Mouse (Mus musculus): ENCODE results near the gene Fxn. TPM values are rescaled to one million over a fixed set of nuclear protein-coding genes. Genes with fewer than 3 reads are reported as not detected.
"Not testable (repeated sequence)": the region's sequence is repeated elsewhere in the genome, so short reads cannot be mapped to it uniquely, and the experiment has no call there.

Fxn gene
- total RNA-seq, 2 experiments from 2014 or later = 13.4 to 14.8 TPM

GRCm38 (mm10) chr19:24251869-24252268, 28.5 kb downstream of the Fxn start:
- DNase-seq (ENCODE audit: low spot score in 2 of 2) = no peak

GRCm38 (mm10) chr19:24243340-24243739, 37.1 kb downstream of the Fxn start:
- no peak for DNase-seq (ENCODE audit: low spot score in 2 of 2)

GRCm38 (mm10) chr19:24241799-24242546, 38.4 kb downstream of the Fxn start:
- no peak for DNase-seq (ENCODE audit: low spot score in 2 of 2)

DNA sequence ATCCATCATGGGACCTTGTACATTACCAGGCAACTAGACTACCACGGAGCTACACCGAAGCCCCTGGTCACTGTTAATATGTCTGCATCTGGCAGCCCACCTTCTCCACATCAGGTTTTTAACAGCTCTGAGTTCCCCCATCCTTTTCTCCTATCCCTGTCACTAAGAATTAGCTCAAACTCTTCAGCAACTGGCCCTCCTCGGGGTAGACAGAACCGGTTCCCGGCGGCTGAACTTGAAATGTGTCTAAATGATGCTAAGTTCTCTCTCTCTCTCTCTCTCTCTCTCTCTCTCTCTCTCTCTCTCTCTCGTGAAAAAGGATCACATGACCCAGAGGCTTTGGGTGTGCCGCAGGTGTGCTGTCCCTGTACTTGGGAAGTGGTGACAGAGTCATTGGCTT, 39.1 kb downstream of the Fxn start:
- DNase-seq (ENCODE audit: low spot score in 2 of 2) = no peak

GRCm38 (mm10) chr19:24238011-24238410, 42.4 kb downstream of the Fxn start:
- DNase-seq (ENCODE audit: low spot score in 2 of 2) = no peak

DNA sequence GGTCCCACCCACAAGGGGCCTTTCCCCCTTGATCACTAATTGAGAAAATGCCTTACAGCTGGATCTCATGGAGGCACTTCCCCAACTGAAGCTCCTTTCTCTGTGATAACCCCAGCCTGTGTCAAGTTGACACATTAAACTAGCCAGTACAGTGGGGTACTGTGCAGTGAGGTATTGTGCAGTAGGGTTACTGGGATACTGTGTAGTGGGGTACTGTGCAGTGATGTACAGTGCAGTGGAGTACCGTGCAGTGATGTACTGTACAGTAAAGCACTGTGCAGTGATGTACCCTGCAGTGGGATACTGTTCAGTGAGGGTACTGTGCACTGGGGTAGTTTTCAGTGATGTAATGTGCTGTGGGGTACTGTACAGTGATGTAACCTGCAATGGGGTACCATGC, 48.0 kb downstream of the Fxn start:
- DNase-seq (ENCODE audit: low spot score in 2 of 2) = not testable (repeated sequence)

DNA sequence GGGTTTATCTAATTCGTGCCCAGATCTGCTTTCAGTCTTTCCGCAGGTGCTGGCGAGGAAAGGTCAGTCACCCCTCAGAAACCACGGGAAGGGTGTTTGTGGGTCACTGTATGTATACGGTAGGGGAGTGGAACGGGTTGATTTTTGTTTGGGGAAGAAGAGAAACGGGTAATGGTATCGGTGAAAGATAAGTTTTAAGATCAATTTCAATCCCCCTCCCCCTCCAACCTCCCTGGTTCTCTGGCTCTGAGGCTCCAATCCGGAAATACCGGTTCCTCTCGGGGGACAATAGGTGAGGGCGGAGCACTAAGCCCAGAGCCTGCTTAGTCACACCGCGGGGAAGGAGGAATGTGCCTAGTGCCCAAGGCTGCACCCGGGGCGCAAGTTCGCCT, 55.1 kb downstream of the Fxn start:
- DNase-seq (ENCODE audit: low spot score in 2 of 2) = peak; percentile 27 to 34

- peak; percentile 55 to 69 for DNase-seq (ENCODE audit: low spot score in 2 of 2)
These were observed 55.7 kb downstream of the Fxn start, which contains the start of gene Tjp2 for GRCm38 (mm10) chr19:24224500-24225304. Gene Tjp2 (minus strand): TSS chr19:24225030.

- DNase-seq (ENCODE audit: low spot score in 2 of 2) = peak; percentile 8 to 25
These were observed 56.6 kb downstream of the Fxn start for GRCm38 (mm10) chr19:24223851-24224251.

- no peak for DNase-seq (ENCODE audit: low spot score in 2 of 2)
These were observed 59.0 kb downstream of the Fxn start for GRCm38 (mm10) chr19:24221455-24221854.

DNA sequence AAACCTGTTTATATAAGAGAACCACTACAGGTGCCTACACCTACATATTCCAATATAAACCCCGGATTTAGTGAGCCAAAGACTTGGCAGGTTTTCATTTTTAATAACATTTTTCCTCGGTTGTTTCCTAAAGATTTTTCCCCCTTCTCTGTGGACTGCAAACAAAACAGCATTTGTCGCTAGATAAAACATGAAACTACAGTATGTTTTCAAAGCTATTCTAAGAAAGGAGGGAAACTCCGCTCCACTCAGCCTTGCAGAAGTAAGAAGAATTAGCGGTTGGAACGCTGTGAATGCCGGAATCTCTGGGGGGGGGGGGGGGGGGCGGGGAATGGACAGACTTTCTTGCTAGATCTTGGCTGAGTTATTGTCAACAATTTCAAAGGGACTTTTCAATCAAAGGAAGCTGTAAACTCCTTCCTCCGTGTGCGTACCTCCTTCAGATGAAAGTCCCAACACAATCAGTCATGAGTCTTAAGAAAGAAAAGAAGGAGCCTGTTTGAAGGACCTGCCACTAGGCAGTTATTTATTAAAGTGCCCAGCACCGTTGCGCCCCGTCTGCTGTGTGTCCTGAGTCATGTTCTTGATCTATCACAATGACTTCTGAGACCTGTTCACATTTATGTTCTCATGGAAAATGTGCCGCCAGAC, 59.5 kb downstream of the Fxn start:
- DNase-seq (ENCODE audit: low spot score in 2 of 2) = no peak

GRCm38 (mm10) chr19:24219011-24219410, 61.4 kb downstream of the Fxn start:
- DNase-seq (ENCODE audit: low spot score in 2 of 2) = no peak

- DNase-seq (ENCODE audit: low spot score in 2 of 2) = no peak
These were observed 62.1 kb downstream of the Fxn start for GRCm38 (mm10) chr19:24218291-24218690.

- DNase-seq (ENCODE audit: low spot score in 2 of 2) = no peak
These were observed 62.6 kb downstream of the Fxn start for GRCm38 (mm10) chr19:24217851-24218250.

GRCm38 (mm10) chr19:24216771-24217170, 63.6 kb downstream of the Fxn start:
- DNase-seq (ENCODE audit: low spot score in 2 of 2) = no peak

DNA sequence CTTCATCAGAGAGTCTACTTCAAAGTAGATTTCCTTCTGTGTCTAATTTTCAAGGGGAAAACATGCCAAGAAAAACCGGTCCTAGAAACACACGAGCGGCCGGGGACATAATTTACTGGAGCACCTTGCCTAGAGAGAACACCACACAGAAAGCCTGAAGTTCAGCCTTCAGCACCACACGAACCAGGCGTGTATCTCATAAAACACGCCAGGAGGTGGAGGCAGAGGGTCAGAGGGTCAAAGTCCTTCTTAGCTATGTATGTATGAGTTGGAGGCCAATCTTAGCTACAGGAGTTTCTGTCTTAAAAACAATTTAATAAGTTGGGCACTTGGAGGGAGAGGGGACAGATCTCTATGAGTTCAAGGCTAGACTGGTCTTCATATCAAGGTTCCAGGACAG, 65.5 kb downstream of the Fxn start:
- no peak for DNase-seq (ENCODE audit: low spot score in 2 of 2)

DNA sequence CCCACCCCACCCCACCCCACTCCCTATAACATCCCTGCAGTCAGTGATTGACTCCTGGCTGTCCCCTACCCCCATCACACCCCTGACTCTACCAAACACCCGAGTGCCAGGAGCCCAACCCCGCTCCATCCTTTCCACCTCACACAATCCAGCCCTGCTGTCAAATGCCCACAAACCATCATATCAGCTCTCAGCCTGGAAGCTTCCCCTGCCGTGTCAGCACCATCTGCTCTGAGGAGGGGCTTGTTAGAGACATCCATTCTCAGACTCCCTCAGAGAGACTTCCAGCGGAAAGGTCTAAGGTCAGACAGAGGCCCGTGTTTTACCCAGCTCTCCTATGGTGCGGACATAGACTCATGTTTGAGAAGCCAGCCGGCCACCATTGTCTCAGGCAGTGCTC, 67.1 kb downstream of the Fxn start:
- DNase-seq (ENCODE audit: low spot score in 2 of 2) = no peak

DNA sequence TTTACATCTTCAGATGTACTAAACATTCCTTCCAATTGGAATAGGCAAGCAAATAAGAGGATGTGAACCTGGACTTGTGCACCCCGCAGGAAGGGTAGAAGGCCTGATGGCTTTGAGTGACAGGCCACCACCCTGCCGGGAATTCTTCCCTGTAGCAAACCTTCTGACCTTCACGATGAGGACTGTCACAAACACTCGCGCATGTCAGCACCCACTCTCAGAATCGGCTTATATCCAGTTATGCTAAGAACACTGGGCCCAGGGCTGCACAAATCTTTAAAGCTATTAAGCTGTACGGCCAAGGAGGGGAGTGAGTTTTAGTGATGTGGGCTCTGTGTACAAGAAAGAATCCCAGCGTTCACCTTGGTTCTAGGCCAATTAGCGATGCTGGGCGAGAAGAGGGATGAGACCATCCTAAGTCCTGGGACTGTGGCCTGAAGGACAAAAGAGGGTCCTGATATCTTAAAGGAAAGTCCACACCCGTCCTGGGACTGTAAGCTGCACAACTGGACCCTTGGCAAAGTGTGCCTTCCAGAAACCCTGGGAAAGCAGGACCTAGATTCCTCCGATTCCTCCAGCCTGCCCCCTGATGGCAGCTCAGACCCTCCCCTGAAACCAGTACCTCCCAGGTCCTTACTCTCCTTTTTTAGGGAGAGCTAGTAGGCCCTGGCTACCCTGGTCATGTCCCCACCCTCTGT, 67.7 kb downstream of the Fxn start:
- DNase-seq (ENCODE audit: low spot score in 2 of 2) = no peak

Data from adrenal gland, adult 18-20 months (tissue).